Mouse (Mus musculus) c-Kit-negative CD71-positive TER-119-positive erythroid progenitor cells, embryonic 14.5 days (primary cell): ENCODE data around the gene Ano10.

Source experiments
- DNase-seq: peaks from one replicate; pipeline ENCODE4 v3.0.0-alpha.2; 2013; ENCODE audit warnings: low read depth, low spot score

The Ano10 gene

DNA sequence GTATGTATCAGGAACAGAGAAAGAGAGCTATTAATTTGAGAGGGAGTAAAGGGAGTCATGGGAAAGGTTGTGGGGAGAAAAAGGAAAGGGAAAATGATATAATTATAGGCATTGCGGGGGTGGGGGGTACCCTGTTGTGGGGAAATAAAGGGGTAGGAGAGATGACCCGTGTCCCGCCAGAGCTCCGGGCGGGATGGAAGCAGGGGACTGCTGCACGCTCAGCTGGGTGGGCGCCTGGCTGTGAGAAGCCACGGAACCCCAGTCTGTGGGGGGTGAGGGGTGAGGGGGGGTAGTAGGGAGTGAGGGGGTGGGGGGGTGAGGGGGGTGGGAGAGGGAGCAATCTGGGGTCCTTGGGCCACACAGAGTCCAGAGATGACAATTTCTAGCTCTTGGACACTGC lies 167.4 kb downstream of the Ano10 start:
- no peak for DNase-seq
